Mouse (Mus musculus) ES-Bruce4 (cell line): ENCODE data around the gene Lep. TPM values are rescaled to one million over a fixed set of nuclear protein-coding genes. Genes with fewer than 3 reads are reported as not detected.
A peak's percentile ranks its signal among the peaks of the same experiment; 100 is the strongest.

Experiments used
- H3K27ac ChIP-seq: 2 replicates; pipeline ENCODE4 v1.5.1; 2012; ENCODE audit warnings: low read length, inconsistent platforms; ENCODE audit not compliant: insufficient read depth
- H3K27me3 ChIP-seq: 2 replicates; pipeline ENCODE4 v1.6.1; 2012; ENCODE audit warnings: mild to moderate bottlenecking, low read length, inconsistent platforms; ENCODE audit not compliant: control insufficient read depth, poor library complexity, insufficient read depth, severe bottlenecking
- H3K36me3 ChIP-seq: 2 replicates; pipeline ENCODE4 v1.6.1; 2012; ENCODE audit warnings: inconsistent platforms, mild to moderate bottlenecking, low read length, moderate library complexity; ENCODE audit not compliant: control insufficient read depth, poor library complexity, insufficient read depth, severe bottlenecking
- H3K4me1 ChIP-seq: one replicate; pipeline ENCODE4 v1.8.1; 2011; ENCODE audit warnings: low read length; ENCODE audit not compliant: control insufficient read depth, insufficient read depth
- H3K4me3 ChIP-seq: 2 replicates; pipeline ENCODE4 v1.5.1; 2011; ENCODE audit warnings: low read depth, mild to moderate bottlenecking, low read length
- H3K9ac ChIP-seq: 2 replicates; pipeline ENCODE4 v1.6.1; 2012; ENCODE audit warnings: low read depth, mild to moderate bottlenecking, inconsistent platforms; ENCODE audit not compliant: poor library complexity, severe bottlenecking
- H3K9me3 ChIP-seq: replicated peaks from 2 replicates; pipeline ENCODE4 v1.6.1; 2012; ENCODE audit warnings: mild to moderate bottlenecking, low read length, inconsistent platforms; ENCODE audit not compliant: control insufficient read depth, poor library complexity, insufficient read depth, severe bottlenecking
- CTCF ChIP-seq: IDR thresholded peaks from one replicate; pipeline ENCODE4 v1.8.1; 2011; ENCODE audit warnings: low read depth, low read length
- EP300 ChIP-seq: IDR thresholded peaks from 2 replicates; pipeline ENCODE4 v1.6.1; 2011; ENCODE audit warnings: low read depth, low read length; ENCODE audit not compliant: insufficient read depth
- POLR2A ChIP-seq: IDR thresholded peaks from one replicate; pipeline ENCODE4 v1.8.1; 2011; ENCODE audit warnings: low read length; ENCODE audit not compliant: insufficient read depth
- polyA plus RNA-seq: library from polyadenylated mRNA; stranded (reverse); fragments of >200 nt; gene quantifications from 2 replicates; pipeline ENCODE4 v1.2.4, GENCODE M21; 2011; ENCODE audit warnings: low read depth; ENCODE audit not compliant: missing spikeins, insufficient read depth, insufficient read length

Gene Lep
- polyA plus RNA-seq, 1 experiment, result not detected

DNA sequence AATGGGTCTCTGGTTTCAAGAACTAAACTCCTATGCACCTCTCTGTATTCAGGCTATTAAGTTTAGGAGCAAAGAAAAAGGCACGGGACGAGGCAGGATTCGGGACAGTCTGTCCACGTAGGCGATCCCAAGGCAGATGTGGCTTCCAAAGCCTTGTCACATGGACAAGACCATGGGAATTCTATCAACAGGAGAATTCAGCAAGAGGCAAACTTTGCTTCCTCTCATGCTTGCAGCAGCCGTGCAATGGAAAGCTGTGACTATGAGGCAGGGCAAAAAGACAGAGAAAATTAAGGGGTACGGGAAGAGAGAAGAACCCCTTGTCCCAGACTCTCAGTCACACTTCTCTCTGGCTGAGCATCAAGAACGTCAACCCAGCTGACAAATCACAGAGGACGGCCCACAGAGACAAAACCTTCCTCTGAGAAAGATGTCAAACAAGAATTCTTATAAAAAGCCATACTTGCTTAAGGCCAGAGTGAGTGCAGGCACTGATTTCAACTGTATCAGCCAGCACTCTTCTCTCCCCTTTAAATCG lies 21.9 kb downstream of the Lep start:
- Histone ChIP-seq H3K27me3 (no peaks in the 10 kb centered on the region), H3K4me1 (no peaks in the 10 kb centered on the region), H3K27ac (no peak overlapping the region), H3K9me3 (no peaks in the 10 kb centered on the region), H3K9ac (no peak overlapping the region), H3K4me3 (no peak overlapping the region), H3K36me3 (no peaks in the 10 kb centered on the region)
- no peak for TF ChIP-seq POLR2A
- TF ChIP-seq EP300, result no peak
- no peak for TF ChIP-seq CTCF

GRCm38 (mm10) chr6:29082776-29083354 lies 22.8 kb downstream of the Lep start:
- Histone ChIP-seq H3K27me3 (no peaks in the 10 kb centered on the region), H3K9ac (peak overlapping the region; percentile 13; the same call in 1 of the 2 replicates), H3K4me3 (peak overlapping the region; percentile 40), H3K27ac (no peak overlapping the region), H3K4me1 (no peaks in the 10 kb centered on the region), H3K36me3 (no peaks in the 10 kb centered on the region), H3K9me3 (no peaks in the 10 kb centered on the region)
- TF ChIP-seq CTCF, result peak; percentile 40
- 0 out of 2 replicates have a peak, but pooled peaks have one; percentile 29 for TF ChIP-seq EP300
- no peak for TF ChIP-seq POLR2A

DNA sequence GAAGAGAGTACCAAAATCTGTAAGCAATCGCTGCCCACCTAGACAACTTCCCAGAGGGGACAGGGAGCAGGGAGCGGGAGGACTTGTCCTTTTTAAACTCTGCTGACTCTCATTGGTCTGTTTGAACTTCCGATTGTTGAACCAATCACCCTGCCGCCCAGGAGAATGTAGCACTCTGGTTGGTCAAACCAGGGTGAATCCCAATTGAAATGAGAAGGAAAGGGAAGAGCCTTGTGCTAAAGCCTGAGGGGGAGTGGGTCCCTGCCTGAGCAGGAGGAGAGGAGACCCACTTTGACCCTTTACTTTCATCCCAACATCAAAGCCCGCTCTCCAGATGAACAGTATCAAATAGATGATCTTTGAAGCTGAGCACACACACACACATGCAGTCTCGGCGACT lies 24.4 kb downstream of the Lep start:
- Histone ChIP-seq H3K4me3 (no peak overlapping the region), H3K9me3 (no peaks in the 10 kb centered on the region), H3K27ac (no peak overlapping the region), H3K4me1 (no peaks in the 10 kb centered on the region), H3K9ac (no peak overlapping the region), H3K36me3 (no peaks in the 10 kb centered on the region), H3K27me3 (no peaks in the 10 kb centered on the region)
- no peak for TF ChIP-seq EP300

DNA sequence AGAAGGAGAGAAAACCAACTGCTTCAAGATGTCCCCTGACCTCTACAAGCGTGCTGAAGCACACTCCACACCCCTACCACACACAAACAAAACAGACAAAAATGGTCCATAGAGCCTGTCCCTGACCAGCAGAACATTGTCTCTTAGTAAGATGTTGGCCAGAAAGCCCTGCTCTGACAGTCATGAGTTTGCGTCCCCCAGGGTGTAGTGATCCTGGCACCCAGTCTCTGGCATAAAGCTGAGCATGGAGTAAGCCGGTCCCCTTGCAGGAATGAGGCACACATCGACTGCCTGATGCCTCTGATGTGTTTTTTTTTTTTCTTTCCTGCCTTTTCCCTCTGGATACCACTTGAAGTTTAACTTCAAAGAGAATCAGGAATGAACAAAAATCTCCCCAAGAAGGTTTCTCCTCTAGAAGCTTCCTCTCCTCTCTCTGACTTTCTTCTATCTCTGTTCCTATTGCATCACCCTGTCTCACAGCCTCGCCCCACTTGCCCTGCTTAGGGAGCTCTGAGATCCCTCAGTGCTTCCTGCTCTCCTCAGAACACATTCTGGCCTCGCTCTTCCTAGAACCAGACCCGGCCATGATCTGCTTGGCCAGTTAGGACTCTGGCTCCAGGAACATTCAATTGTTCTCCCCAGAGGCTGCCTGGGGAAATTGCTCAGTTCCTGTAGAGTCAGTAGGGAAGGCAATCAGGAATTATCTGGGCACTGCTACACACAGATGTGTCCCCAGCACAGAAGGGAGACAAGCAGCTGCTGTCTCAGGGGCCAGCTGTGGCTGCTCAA lies 28.1 kb downstream of the Lep start:
- H3K4me1 ChIP-seq, result no peaks in the 10 kb centered on the region
- H3K4me3 ChIP-seq, result no peak overlapping the region
- H3K9me3 ChIP-seq, result peaks cover 4% of the 10 kb centered on the region; the same call in 1 of the 2 replicates
- TF ChIP-seq CTCF, result no peak
- H3K9ac ChIP-seq, result no peak overlapping the region
- H3K36me3 ChIP-seq, result no peaks in the 10 kb centered on the region
- H3K27ac ChIP-seq, result no peak overlapping the region
- no peaks in the 10 kb centered on the region for H3K27me3 ChIP-seq

DNA sequence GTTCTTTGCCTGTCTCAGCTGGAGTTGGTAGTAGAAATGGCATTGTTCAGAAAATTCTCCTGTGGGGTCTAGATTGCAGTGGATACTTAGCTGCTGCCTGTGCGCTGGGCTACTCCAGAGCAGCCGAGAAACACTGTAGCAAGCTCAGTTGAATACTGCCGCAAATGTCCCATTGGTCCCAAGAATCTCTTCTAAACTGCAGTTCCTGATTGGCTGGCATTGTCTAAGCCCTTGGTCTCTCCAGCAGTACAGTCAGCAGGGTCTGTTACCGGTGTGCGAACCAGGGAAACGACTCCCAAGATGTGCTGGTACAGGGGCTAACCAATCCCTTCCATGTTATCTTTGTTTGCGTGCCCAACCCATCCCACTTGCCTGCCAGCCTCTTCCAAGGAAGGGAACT lies 32.2 kb downstream of the Lep start:
- no peak overlapping the region for H3K27ac ChIP-seq
- H3K36me3 ChIP-seq, result no peaks in the 10 kb centered on the region
- H3K4me3 ChIP-seq, result no peak overlapping the region
- H3K9ac ChIP-seq, result no peak overlapping the region
- no peak for TF ChIP-seq POLR2A
- TF ChIP-seq CTCF, result no peak
- TF ChIP-seq EP300, result no peak
- peaks cover 4% of the 10 kb centered on the region; the same call in 1 of the 2 replicates for H3K9me3 ChIP-seq
- H3K27me3 ChIP-seq, result no peaks in the 10 kb centered on the region
- H3K4me1 ChIP-seq, result no peaks in the 10 kb centered on the region

DNA sequence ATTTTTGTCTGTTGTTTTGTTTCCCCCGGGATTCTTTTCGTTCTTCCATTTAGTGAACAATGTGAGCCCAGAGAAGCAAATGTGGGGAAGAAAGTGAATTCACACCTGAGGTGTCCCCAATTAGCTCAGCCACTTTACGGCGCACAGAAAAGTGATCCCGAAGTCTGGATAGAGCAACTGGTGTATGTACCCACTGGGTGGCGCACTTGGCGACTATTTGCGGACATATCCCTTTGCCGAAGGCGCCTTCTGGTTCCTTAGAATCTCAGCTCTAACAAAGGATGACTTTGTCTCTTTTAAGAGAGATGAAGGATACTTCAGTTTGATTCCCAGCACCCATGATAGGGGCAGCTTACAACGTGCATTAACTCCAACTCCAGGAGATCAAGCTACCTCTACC lies 32.9 kb downstream of the Lep start:
- Histone ChIP-seq H3K4me3 (no peak overlapping the region), H3K36me3 (no peaks in the 10 kb centered on the region), H3K9ac (no peak overlapping the region), H3K4me1 (no peaks in the 10 kb centered on the region), H3K27me3 (no peaks in the 10 kb centered on the region), H3K27ac (no peak overlapping the region), H3K9me3 (peaks cover 4% of the 10 kb centered on the region; the same call in 1 of the 2 replicates)
- TF ChIP-seq CTCF (peak; percentile 23), EP300 (no peak)
